Mouse (Mus musculus) MEL (cell line): ENCODE measurements around the gene Runx3.

Source experiments
- CHD2 ChIP-seq: IDR thresholded peaks from 2 replicates; pipeline ENCODE4 v1.6.1; 2011; ENCODE audit warnings: low read length, improper control_type of control experiment
- CTCF ChIP-seq, 3 experiments: IDR thresholded peaks in 2 of 3; conservative IDR thresholded peaks in 1 of 3; 2 replicates each; pipeline ENCODE4 v1.5.1; 2011 to 2012; ENCODE audit warnings: low read length in 3 of 3, low read depth in 2 of 3, mild to moderate bottlenecking in 2 of 3, improper control_type of control experiment in 1 of 3, inconsistent platforms in 1 of 3, mixed read lengths in 1 of 3, moderate library complexity in 1 of 3; ENCODE audit not compliant: control insufficient read depth in 1 of 3, insufficient read depth in 1 of 3, poor library complexity in 1 of 3, severe bottlenecking in 1 of 3
- EP300 ChIP-seq, 2 experiments: IDR thresholded peaks; 2 replicates each; pipeline ENCODE4 v1.6.1; 2011; ENCODE audit warnings: improper control_type of control experiment in 2 of 2, low read length in 2 of 2, low read depth in 1 of 2, mild to moderate bottlenecking in 1 of 2
- HCFC1 ChIP-seq: IDR thresholded peaks from 2 replicates; pipeline ENCODE4 v1.6.1; 2012; ENCODE audit warnings: low read depth, mild to moderate bottlenecking, inconsistent platforms, low read length, improper control_type of control experiment, moderate library complexity
- MAFK ChIP-seq: IDR thresholded peaks from 2 replicates; pipeline ENCODE4 v1.6.1; 2011; ENCODE audit warnings: low read depth, mild to moderate bottlenecking, low read length, improper control_type of control experiment, borderline replicate concordance
- MAX ChIP-seq: IDR thresholded peaks from 2 replicates; pipeline ENCODE4 v1.6.1; 2011; ENCODE audit warnings: low read length, improper control_type of control experiment
- MAZ ChIP-seq: IDR thresholded peaks from 2 replicates; pipeline ENCODE4 v1.6.1; 2012; ENCODE audit warnings: low read depth, mild to moderate bottlenecking, inconsistent platforms, low read length, improper control_type of control experiment
- POLR2A ChIP-seq, 2 experiments: IDR thresholded peaks; 2 replicates each; pipeline ENCODE4 v1.6.1; 2011 to 2012; ENCODE audit warnings: low read length in 2 of 2, mild to moderate bottlenecking in 2 of 2, control low read depth in 1 of 2, improper control_type of control experiment in 1 of 2, low read depth in 1 of 2, moderate library complexity in 1 of 2; ENCODE audit not compliant: control insufficient read depth in 1 of 2, insufficient read depth in 1 of 2, poor library complexity in 1 of 2
- TAL1 ChIP-seq: IDR thresholded peaks from 2 replicates; pipeline ENCODE4 v1.6.1; 2012; ENCODE audit warnings: mild to moderate bottlenecking, inconsistent platforms, low read length, moderate library complexity, mixed read lengths
- TCF12 ChIP-seq: IDR thresholded peaks from 2 replicates; pipeline ENCODE4 v1.6.1; 2014; ENCODE audit warnings: low read depth, mild to moderate bottlenecking, inconsistent platforms, low read length, improper control_type of control experiment, moderate library complexity
- ZNF384 ChIP-seq: IDR thresholded peaks from 2 replicates; pipeline ENCODE4 v1.6.1; 2012; ENCODE audit warnings: low read depth, mild to moderate bottlenecking, inconsistent platforms, low read length, improper control_type of control experiment

DNA sequence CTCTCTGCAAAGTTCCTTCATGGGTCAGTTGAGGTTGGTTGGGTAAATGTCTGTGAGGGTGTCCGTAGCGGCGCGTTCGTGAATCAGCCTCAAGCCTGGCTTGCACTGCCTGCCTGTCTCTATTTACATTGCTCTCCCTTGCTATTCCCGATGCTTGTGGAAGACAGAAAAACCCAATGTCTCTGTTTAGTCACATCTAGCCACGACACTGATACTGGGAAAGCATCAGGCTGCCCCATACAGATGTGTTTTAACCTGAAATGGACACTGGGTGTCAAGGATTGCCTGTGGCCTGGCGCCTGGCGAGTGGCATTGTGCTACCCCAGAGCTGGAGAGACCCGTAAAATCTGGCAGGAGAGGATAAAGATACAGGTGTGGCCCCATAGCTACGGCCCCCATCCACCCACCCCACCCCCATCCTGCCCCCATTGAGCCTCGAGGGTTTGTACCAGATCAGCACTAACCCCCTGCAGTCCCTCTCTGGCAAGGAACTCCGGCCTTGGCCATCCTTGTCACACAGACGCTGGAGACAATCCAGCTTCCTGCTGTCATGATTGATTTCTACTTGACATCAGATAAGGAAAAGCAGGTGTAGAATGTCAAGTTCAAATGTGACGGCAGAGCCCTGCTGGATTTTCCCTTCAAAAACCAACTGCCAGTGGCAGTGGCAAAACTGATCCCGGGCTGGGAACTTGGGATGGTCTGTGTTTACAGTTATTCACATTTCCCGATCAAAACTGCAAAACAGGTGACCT, 83.5 kb downstream of the Runx3 start:
- no peak for TF ChIP-seq TCF12
- TF ChIP-seq CTCF (IDR thresholded peaks at IDR 0.05 in 2 of 3, conservative IDR thresholded peaks at IDR 0.05 in 1 of 3; ENCODE audit: control insufficient read depth in 1 of 3, insufficient read depth in 1 of 3, low read depth in 2 of 3, low read length in 3 of 3, poor library complexity in 1 of 3, severe bottlenecking in 1 of 3) = no peak
- no peak for TF ChIP-seq TAL1
- no peak for TF ChIP-seq ZNF384
- no peak for TF ChIP-seq POLR2A (IDR thresholded peaks at IDR 0.05; ENCODE audit: control insufficient read depth in 1 of 2, insufficient read depth in 1 of 2, low read depth in 1 of 2, low read length in 2 of 2, poor library complexity in 1 of 2)
- no peak for TF ChIP-seq HCFC1
- no peak for TF ChIP-seq MAX
- no peak for TF ChIP-seq EP300 (IDR thresholded peaks at IDR 0.05; ENCODE audit: low read depth in 1 of 2, low read length in 2 of 2)
- no peak for TF ChIP-seq CHD2
- TF ChIP-seq MAFK = no peak
- TF ChIP-seq MAZ = no peak
